Mouse (Mus musculus) R1 (cell line): ENCODE data around the gene Rcan1.

Source experiments
- DNase-seq: peaks from one replicate; pipeline ENCODE4 v3.0.0-alpha.2; 2018; ENCODE audit warnings: low read depth, low spot score

The Rcan1 gene

DNA sequence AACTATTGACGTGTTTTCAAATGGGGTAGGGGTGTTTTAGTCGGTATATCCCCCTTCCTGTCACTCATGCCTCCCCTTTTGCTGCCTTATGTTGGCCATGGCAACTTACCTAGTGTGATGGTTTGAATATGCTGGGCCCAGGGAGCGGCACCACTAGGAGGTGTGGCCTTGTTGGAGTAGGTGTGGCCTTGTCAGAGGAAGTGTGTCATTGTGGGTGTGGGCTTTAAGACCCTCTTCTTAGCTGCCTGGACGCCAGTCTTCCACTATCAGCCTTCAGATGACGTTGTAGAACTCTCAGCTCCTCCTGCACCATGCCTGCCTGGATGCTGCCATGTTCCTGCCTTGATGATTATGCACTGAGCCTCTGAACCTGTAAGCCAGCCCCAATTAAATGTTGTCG, at the start of gene Rcan1:
Gene Rcan1, minus strand, starts transcription at position 162 of the 400 bp plus-strand sequence.
- peak; percentile 76 for DNase-seq

DNA sequence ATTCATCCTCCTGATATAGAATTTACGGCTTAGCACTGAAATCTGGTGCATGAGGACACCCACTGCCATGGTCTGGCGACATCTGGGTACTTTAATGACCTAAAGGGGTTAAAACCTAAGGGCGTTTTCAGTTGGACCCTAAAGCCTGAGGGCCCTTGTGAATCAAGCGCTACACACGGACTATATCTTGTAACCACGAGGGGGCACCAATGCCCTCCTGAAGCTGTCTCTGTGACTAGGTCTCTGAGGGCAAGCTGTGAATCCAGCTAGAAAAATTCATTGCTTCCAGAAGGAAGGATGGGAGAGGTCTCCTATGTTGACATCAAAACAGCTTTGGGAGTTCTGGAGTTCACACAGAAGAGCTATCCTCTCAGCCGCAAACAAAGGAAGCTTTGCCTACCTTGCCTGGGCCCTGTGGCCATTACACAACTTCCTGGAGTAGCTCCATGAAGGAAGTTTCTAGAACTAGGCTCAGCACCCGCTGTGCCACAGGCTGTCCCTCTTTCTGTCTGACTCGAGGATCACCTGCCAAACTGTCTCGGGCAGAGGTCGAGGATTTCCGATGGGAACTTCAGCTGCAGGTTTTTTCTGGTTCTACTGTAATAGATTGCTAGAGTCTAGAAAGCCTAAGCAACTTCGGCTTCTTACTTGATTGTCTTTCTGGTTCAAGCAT, 49.3 kb upstream of the Rcan1 start:
- DNase-seq, result peak; percentile 67

DNA sequence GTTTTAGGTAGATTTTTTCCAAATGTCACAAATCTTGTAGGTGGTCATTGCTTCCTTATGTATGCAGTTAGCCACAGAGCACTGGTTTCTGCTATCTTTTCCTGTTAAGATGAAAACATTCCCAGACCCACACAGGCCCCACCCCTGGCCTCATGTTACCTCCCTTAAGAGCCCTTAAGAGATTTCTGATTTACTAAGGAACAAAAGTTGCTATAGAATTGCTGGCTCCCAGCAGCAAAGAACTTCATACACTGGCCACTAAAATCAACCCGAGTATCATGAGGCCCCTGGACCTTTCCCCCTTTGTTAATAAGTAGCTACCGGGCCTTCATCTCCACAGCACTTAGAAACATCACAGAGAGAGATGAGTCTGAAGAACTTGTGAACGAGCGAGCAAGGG, 48.1 kb upstream of the Rcan1 start:
- no peak for DNase-seq

DNA sequence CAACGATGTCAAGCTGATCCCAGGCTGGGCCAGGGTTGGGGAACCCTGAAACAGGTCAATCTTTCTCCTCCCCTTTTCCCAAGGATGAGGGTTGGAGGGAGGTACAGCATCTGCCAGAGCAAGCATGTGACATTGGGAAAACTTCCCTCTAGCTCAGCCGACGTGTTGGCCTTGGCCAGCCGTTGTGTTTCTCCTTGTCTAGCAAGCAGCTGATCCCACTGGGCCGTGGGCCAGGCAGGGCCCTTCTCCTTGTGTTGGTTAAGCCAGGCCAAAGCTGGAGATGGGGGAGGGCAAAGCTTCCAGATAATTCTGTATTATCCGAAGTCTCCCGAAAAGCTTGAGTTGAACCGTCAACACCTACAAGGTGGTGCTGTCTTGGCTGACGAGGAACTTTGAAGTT, 45.5 kb upstream of the Rcan1 start:
- DNase-seq, result no peak

DNA sequence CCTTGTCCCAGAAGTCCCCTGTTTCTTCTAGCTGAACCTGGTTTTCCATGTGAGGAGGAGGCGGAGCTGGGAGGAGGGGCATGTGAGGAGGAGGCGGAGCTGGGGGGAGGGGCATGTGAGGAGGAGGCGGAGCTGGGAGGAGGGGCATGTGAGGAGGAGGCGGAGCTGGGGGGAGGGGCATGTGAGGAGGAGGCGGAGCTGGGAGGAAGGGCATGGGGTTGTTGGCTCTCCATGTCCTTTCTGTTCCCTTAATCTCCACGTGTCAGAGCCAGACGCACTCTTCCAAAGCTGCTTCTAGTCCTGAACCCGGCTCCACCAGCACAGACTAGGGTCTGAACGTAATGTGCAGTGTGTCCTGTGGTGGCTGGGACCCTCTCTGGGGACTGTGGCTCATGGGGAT, 44.2 kb upstream of the Rcan1 start:
- DNase-seq, result peak; percentile 61

DNA sequence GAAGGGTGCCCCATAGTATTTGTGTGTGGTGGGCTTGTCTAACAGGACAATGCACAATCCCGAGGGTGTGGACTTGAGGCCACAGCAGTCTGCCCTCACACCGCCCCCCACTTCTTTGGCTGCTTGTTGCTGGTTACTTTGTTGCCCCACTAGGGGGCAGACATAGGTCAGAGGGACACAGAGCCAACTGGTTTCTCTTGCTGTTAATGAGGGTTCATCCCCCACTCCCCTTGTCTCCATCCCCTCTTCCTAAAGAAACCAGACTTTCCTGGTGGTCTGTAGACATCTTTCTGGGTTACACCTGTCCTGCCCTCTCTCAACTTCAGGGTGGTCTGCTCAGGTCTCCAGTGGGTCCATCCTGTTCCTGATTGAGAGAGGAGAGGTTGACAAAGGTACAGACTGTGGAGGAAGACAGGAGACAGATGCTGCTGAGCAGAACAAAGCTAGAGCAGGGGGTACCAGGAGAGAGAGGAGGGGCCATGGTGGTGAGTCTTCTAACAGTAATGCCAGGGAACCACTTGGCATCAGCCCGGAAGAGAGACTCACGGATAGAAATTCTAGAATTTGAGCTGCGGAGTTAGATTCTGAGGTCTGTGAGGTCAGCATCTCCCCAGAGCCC, 41.2 kb upstream of the Rcan1 start:
- peak; percentile 68 for DNase-seq

DNA sequence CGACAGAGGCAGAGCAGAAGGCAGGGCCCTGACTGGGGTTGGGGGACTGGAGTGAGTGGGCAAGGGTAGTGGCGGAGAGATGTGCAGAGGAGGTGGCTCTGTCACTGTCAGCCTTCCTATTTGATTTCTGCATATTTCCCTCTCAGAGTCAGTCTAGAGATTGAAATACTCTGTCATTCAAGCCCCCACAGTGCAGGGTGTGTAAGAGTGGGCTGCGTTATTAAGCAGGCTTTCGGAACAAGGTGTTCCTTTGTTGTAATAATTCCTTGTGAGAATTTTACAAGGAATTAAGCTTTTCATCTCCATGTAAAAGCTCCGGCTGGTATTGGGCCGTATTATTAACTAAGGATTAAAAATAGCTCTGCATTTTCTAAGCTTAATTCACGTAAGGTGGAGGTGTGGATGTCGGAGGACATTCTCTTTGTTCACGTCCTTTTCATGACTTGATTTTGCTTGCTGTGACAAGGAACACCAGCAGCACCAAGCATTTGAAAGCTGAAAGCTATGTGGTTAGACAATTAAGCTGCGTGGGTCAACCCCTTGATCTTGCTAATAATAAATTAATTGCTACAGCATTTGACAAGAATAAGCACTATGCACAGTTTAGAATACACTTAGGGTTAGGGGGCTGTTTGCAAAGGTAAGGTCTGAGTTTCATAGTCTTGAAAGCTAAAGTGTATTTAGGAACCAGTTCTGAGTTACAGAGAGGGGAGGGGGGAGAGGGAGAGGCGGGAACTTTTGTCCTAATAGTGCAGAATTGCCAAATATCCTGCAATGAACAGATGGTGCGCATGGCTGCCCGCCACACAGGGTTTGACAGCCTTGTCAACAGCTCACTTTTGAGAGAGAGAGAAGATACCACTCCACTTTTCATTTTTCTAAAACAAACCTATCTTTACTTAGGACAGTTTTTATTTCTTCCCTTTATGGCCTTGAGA, 40.4 kb upstream of the Rcan1 start:
- DNase-seq, result no peak

DNA sequence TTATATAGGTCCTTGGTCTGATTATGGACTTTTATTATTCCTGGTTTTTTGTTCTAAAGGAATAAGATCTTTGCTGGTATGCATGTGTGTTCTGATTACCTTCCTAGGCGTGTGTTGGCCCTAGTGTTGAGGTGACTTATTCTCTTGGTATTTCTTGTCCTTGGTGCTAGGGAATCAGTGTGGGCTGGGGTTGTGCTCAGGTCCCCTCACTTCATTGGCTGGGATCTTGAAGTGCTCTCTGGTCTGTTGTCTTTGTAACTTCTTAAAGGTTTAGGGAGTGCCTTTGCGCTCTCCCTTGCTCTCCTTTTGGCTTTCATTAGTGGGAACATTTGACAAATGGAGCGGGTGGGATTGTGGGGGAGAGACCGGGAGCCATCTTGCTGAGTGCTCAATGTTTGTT, 36.9 kb upstream of the Rcan1 start:
- DNase-seq, result no peak

DNA sequence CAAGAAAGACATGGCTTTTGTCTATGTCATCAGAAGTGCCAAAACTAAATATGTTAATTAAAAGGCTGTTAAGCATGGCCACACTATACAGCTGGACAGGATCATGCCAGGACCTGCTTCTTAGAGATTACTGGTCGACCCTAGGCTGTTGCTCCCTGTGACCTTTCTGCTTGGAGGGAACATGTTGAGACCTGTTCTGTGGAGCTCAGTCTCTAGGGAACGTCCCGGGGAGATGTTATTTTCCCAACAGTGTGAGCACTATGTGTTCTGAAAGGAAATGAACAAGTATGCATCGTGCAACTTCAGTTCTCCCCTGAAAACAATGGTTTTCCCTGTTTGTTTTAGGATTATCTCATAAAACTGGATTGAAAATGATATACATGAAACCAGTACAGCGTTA, 32.4 kb upstream of the Rcan1 start:
- no peak for DNase-seq

DNA sequence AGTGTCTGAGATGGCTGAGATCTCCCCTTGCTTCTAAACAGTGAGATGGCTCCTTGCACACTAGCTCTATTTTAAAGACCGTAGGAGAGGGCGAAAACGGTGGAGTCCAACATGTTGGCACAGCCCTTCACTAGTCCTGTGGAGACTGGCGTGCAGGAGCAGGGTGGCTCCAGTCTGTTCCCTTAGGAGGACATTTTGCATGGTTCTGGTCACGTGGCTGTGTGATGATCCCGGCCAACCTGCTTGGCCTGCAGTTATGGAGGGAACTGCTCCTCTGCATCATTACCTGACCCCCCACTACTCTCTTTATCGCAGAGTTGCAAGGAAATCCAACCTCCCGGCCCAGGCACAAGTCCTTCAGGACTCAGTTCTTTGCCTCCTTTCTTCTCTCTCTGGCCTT, 29.9 kb upstream of the Rcan1 start:
- no peak for DNase-seq

DNA sequence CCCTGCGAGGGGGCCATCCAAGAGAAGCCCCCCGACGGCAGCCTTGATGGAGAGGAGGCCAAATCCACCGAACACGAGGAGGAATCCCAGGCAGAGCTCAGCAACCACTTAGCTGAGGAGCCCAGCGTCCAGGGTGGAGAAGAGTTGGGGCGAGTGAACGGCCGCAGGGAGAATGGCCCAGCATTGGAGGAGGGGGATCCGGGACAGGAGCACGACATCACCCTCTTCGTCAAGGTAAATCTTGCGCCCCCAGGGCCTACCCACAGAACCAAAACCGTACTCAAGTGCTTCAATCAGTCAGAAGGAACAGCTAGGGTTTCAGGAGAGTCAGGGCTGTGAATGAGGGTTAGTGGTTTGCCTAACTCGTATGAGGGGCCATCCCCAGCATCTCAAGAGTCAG, 28.7 kb upstream of the Rcan1 start:
- no peak for DNase-seq

DNA sequence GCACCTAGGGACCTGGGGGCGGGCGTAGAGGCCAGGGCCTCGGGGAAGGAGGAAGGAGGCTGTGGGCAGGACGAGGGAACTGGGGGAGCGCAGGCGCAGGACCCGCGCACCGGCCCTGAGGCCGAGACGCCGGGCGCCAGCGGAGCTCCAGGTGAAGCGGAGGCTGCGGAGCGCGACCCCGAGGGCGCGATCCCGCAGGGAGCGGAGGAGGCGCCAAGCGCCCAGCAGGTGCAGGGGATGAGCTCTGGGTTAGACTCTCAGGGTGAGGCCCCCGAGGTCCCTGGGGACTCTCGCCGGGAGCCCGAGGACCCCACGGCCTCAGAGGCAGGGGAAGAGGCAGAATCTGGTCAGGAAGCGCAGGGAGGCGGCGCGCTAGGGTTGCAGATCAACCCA, 27.9 kb upstream of the Rcan1 start:
- peak; percentile 39 for DNase-seq

DNA sequence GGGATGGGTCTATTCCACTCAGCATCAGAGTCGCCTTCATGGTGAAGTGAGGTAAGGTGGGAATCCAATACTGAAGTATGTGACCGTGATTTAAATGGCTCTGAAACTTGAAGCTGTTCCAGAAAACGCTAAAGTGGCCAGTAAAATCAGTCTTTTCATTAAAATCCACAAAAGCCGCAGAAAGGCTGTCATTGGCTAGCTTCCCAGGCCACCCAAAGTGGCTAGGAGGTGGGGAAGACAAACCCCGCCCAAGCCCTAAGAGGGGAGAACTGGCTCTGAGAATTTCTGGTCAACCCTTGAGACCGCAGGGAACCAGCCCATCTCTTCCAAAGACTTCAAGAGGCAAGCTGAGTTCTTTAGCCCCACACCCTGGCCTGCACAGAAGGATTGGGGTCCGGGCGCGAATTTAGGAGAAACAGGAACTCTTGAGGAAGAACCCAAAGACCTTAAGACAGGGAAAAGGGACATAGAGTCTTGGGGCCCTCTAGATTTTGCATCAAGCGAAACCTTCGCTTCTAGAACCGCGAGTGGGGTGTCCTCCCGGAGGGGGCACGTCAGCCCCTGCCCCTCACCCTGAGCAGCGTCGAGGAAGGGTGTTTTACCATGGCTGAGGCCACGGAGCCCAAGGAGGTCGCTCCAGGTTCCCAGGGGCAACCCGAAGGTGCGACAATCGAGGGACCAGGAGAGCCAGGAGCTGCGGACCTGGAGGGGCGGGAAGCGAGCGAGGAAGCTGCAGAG, 27.4 kb upstream of the Rcan1 start:
- DNase-seq, result peak; percentile 36

DNA sequence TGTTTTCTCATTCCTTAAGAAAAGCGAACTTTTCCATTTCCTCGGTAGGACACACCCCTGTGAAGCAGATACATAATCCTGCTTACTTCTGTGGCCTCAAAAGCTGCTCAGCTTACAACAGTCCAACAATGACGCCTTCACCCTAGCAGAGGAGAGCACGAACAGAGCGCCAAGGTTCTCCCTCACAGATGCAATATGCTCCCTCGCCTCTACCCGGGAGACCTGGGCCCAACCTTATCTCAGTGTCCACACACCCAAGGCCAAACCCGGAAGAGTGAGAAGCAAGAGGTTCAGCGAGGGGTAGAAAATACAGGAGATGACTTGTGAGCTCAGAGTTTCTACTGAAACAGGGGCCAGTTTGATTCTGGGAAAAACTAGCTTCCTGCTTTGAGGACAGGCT, 18.7 kb upstream of the Rcan1 start:
- no peak for DNase-seq

DNA sequence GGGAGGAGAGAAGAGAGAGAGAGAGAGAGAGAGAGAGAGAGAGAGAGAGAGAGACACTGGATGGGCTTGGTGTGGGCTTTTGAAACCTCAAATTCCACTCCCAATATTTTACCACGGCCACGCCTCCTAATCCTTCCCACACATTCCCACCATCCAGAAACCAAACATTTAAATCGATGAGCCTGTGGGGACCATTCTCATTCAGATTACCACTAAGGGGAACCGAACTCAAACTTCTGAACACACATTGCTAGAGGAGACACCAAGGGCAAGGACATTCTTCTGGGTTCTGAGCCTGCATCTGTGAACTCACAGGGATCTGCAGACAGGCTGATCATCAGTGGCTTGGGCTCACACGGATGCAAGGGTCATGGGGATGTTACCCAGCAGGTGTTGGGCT, 17.8 kb upstream of the Rcan1 start:
- DNase-seq, result peak; percentile 59

DNA sequence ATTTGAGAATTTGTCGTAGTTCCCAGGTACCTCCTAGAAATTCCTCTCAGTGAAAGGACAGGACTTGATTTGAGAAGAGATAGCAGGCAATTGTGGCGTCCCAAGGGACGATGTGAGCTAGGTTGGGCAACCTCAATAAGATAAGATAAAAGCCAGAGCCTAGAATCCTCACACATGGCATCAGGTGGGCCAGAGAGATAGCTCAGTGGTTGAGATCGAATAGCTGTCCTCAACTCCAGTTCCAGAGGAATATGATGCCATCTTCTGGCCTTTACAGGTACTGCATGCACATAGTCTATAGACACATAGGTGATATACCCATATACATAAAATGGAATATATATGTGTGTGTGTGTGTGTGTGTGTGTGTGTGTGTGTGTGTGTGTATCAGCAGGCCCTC, 16.8 kb upstream of the Rcan1 start:
- DNase-seq, result peak; percentile 67

DNA sequence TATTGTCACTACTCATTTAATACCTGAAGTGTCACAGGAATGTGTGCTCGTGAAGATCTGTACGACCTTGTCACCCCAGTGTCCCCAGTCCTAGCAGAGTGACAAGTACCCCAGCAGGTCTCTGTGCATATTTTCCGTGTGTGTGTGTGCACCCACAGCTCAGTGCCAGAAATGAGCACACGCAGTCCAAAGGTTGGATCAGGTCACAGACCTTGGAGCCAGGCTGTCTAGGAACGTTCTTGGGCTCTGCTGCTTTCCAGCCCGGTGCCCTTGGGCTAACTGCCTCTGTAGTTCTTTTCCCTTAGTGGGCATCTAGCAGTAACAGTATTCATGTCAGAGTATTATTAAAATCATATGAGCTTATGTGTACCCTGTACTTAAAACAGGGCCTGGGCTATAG, 16.4 kb upstream of the Rcan1 start:
- no peak for DNase-seq

DNA sequence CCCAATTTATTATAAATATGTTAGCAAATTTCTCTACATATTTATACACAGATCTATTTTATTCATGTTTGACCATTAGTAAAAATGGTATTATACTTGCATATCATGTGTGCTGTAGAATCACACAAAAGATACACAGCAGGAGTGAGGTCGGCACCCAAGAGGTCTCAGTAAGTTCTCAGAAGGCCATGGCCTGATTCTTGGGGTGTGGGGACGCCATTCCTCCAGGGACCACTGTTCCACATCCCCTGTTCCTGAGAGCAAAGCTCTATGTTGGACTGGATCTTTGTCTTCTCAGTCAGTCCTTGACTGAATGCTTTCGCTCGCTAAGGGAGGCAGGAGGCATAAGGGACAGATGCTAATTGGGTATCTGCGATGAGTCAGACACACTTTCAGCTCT, 14.8 kb upstream of the Rcan1 start, which contains the start of gene Clic6:
Gene Clic6, plus strand, starts transcription at position 301 of the 400 bp plus-strand sequence.
- DNase-seq, result no peak

DNA sequence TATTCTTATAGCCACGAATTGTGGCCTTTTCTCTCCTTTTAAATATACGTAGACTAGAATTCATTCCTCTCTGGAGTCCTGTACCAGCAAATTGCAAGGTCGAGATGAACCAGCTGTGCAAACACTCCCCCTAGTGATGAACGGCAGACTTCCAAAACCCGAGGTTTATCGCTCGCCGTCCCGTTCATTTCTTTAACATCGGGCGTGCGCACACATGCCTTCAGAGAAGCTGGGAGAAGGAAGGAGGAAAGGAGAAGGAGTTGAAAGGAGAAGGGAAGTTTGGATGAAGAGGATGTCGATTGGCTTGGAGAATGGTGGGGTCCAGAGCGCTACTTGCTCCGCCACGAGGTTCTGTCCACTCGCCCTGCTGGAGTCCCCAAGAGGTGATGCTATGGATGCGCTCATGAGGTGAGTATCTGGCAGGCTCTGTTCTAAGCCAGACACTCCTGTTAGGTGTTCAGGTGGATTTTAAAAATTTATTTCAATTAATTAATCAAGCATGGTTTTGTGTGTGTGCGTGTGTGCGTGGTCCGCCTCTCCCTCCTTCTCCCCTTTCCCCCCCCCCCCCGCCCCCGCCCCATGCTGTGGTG, 8.0 kb upstream of the Rcan1 start:
- peak; percentile 69 for DNase-seq

DNA sequence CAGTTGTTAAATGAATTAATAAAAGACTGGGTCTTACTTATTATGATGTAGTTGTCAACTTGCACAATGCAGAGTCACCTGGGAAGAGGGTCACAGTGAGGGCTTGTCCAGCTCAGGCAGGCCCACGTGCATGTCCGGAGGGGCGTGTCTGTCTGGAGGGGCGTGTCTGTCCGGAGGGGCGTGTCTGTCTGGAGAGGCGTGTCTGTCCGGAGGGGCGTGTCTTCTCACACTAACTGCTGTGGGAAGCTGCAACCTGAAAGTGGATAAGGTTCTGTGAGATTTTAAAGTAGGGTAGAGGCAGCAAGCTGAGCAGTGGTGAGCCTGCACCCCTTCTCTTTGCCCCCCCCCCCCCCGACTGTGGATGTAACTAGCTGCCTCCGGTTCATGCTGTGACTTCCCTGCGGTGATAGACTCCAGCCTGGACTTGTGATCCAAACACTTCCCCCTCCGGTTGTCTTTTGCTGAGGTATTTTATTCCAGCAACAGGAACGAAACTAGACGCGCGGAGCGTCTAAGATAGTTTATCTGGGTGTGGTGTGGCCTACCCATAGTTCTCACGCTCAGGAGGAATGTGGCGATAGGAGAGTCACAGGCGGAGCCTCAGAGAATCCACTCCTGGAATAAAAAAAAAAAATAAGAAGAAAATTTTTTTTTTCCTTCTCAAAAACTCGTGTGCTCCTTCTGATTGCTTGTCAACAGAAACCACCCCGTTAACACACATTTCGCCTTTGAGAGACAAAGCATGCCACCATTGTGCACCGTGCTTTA, 4.6 kb upstream of the Rcan1 start:
- peak; percentile 95 for DNase-seq

DNA sequence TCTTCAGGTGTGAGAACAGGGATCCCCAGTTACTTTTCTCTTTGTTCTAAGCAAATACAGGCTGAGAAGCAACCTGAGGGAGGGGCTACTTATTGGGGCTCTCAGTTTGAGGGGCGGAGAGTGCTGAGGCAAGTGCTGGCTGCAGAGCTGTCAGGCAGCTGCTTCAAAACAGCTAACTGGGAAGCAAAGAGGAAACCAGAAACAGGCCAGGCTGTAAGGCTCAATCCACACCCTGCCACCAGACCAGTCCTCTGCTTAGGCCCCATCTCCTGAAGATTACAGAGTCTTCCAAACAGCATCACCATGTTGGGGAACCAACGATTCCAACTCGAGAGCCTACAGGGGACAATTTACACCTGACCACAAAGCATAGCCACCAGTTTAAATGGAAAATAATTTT, 2.2 kb upstream of the Rcan1 start:
- DNase-seq, result no peak
